18 mouse cellular contexts compared by ENCODE assay signal in the genomic region with DNA sequence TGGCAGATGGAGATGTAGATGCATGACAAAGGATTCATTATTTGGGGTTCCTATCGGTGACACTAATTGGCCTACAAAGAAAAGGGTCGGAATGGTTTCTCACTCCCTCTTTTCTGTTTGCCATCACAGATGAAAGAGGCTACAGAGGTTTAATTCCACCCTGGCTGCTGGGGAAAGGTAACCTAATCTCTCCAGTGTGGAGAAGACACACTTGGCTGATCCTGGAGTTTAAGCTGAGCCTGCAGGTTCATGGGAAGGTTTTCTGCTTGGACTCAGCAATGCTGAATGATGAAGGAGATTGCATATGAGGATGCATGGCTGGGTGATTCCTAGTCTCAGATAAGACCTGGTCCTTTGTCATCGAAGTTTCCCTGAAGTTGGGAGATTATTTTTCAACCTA.
"Had no signal": no experiment of that assay in that cellular context is flagged by ENCODE, and none has a peak within 500 bp of the region (broad histone marks: within the 10 kb centered on the region; RNA-seq: fewer than 3 reads in every experiment).

No protein-coding gene starts in this region.

- H3K9me3 ChIP-seq: lung, embryonic 15.5 days; midbrain, embryonic 13.5 days; midbrain, embryonic 15.5 days; neural tube, embryonic 12.5 days; stomach, embryonic 15.5 days had no signal

- H3K9ac ChIP-seq: liver, postnatal 0 days; lung, embryonic 15.5 days; midbrain, embryonic 13.5 days; midbrain, embryonic 15.5 days; neural tube, embryonic 12.5 days; stomach, embryonic 15.5 days had no signal

- H3K36me3 ChIP-seq: lung, embryonic 15.5 days; midbrain, embryonic 13.5 days; midbrain, embryonic 15.5 days; neural tube, embryonic 12.5 days; stomach, embryonic 15.5 days had no signal

- H3K27ac ChIP-seq: lung, embryonic 15.5 days; macrophage; midbrain, embryonic 13.5 days; midbrain, embryonic 15.5 days; neural tube, embryonic 12.5 days; stomach, embryonic 15.5 days; stomach, postnatal 0 days had no signal

- H3K4me1 ChIP-seq: lung, embryonic 15.5 days; megakaryocyte, embryonic 14.5 days; stomach, embryonic 15.5 days had no signal

- H3K4me2 ChIP-seq: lung, embryonic 15.5 days; midbrain, embryonic 11.5 days; midbrain, embryonic 13.5 days; midbrain, embryonic 15.5 days; neural tube, embryonic 12.5 days; stomach, embryonic 15.5 days had no signal

- ATAC-seq: liver, postnatal 0 days; lung, postnatal 0 days; midbrain, embryonic 13.5 days; midbrain, embryonic 15.5 days had no signal

- DNase-seq: liver, postnatal 0 days; lung, adult 2 months; lung, postnatal 14 days; lung, postnatal 36 days; right cerebral cortex, postnatal 14 days; thymus, adult 2 months; thymus, postnatal 25 days; thymus, postnatal 4 days had no signal

- H3K27me3 ChIP-seq: lung, embryonic 15.5 days; megakaryocyte, embryonic 14.5 days; midbrain, embryonic 13.5 days; midbrain, embryonic 15.5 days; neural tube, embryonic 12.5 days; stomach, embryonic 15.5 days had no signal

- H3K4me3 ChIP-seq: lung, embryonic 15.5 days; megakaryocyte, embryonic 14.5 days; midbrain, embryonic 13.5 days; midbrain, embryonic 15.5 days; neural tube, embryonic 12.5 days; stomach, embryonic 15.5 days had no signal
